Mouse (Mus musculus) frontal cortex, postnatal 25 days (tissue): ENCODE measurements around the gene Nckap1l.
"Not testable (repeated sequence)": the region's sequence is repeated elsewhere in the genome, so short reads cannot be mapped to it uniquely, and the experiment has no call there.

Source experiments
- DNase-seq, 2 experiments: peaks; one replicate each; pipeline ENCODE4 v3.0.0; 2022; ENCODE audit warnings: low spot score in 2 of 2

Gene Nckap1l

DNA sequence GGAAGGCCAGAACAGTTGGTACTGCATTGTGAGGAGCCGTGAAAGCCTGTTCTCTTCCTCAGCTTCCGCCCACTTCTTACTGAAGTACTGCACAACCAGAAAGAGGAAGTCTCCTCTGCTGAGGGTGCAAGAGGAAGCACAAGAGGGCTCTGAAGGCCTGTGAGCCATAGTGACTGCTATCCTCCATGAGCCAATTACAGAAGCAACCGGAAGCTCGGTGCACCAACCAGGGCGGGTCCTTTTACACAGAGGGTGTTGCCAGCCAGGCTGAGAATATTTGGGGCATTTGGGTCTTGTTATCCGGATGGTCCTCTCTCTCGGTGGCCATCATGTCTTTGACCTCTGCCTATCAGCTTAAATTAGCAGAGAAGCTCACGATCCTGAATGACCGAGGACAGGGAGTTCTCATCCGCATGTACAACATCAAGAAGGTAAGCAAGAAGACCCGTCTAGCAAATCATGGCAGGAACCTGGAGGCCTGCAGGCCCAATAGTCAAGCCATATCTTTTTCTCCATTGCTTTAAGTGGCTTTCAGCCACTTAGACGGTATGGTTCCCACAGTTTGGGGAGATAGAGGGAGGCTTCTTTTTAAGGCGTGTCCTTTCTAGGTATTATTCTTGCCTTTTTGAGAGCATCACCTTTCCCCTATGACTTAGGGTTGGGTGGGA is at the start of gene Nckap1l:
Gene Nckap1l (plus strand): TSS at position 244 of the 668 bp plus-strand sequence.
- DNase-seq: no peak

DNA sequence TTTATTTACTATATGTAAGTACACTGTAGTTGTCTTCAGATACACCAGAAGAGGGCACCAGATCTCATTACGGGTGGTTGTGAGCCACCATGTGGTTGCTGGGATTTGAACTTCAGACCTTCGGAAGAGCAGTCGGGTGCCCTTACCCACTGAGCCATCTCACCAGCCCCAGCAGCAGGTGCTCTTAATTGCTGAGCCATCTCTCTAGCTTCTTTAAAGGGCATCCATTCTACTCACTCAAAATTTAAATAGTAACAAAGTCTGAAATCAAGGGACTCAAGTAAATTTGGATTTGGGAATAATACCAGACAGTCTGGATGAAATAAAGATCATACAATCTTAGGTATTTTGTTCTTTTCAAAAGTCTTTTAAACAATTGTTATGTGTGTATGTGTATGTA is 48.0 kb upstream of the Nckap1l start:
- DNase-seq: not testable (repeated sequence)

DNA sequence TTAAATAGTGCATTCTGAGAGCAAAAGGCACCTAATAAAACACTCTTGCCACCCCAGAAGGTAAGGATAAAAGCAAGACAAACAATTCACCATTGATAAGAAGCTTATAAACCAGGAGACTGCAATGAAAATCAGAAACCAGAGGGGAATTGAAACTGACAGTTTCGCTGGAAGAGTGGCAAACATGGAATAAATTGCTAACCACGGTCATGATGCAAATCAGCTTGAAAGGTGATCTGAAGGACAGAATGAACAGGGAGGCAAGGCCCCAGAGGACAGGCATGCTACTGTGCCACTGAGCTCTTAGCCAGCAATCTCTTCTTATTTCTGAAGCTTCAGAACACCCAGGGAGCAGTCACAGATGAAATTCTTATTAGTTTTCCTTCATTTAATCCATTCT is 26.6 kb upstream of the Nckap1l start:
- no peak for DNase-seq

- no peak for DNase-seq
Observed at GRCm38 (mm10) chr15:103430241-103430640, 23.4 kb upstream of the Nckap1l start, which contains the start of gene Gtsf1. Gene Gtsf1, minus strand, starts transcription at chr15:103430470.

- not testable (repeated sequence) for DNase-seq
Observed at GRCm38 (mm10) chr15:103445966-103446365, 7.6 kb upstream of the Nckap1l start.

GRCm38 (mm10) chr15:103448369-103448768 is 5.2 kb upstream of the Nckap1l start, which contains the start of gene Gtsf2:
Gene Gtsf2, minus strand, starts transcription at chr15:103448469.
- DNase-seq: no peak

- no peak for DNase-seq
Observed at GRCm38 (mm10) chr15:103454449-103454848, 855 bp downstream of the Nckap1l start.

DNA sequence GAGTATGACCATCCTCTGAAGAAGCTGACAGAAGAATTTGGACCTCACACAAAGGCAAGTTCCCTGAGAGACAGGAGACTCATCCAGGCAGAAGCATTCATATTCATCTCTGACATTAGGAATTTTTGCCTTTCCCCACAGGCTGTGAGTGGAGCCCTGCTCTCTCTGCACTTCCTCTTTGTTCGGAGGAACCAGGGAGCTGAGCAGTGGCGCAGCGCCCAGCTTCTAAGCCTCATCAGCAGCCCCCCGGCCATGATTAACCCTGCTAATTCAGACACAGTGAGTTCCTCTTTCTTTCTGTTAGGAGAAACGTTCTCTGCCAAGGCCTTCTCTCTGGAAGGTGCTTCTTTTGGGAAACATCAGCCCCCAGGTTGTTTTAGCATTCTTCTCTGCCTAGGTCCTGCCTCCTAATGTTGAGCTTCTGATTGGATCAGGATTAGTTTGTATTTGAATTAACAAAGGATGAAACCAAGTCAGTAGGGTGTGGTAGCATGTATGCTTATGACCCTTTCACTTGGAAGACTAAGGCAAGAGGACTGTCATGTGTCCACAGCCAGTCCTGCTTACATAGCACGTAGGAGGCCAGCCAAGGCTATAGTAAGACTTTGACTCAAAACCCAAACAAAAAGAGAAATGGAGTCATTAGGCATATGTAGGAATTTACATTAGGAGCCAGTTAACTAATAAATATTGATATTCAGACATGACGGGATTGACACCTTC is 9.1 kb downstream of the Nckap1l start:
- DNase-seq: no peak

- DNase-seq: no peak
Observed at GRCm38 (mm10) chr15:103471488-103472194, 18.0 kb downstream of the Nckap1l start.

DNA sequence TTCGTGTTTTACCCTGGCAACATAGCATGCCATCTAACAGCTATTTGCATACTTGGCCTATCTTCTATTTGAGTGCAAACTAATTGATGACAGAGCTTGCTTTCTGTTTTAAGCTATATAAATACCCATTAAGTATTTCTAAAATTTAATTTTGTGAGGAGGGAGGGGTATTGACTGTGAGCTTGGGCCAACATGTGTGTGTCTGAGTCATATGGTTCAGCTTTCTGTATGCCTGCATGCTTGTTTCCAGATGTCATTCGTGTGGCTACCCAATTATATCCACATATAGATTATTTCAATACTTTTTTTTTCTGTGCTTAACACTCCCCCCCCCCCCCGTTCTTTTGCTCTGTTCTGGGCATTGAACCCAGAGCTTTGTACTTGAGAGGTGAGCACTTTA is 18.7 kb downstream of the Nckap1l start:
- DNase-seq: no peak

DNA sequence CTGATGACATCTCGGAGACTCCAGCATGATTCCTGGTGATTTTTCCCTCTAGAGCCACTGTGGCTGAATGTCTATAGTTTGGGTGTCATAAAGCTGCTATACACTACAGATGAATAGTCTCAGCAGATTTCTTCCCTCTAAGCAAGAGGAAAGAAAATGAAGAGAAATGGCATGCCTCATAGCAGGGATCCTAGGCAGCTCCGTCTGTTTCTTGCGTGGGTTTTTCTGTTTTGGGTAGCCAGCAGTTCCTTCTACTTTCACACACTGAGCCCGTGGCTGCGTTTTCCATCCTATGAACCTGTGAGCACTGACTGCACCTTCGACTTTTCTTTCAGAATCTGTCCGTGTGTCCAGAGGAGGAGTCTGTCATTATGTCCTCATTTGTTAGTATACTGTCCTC is 19.6 kb downstream of the Nckap1l start:
- no peak for DNase-seq

- DNase-seq: no peak
Observed at GRCm38 (mm10) chr15:103473769-103474168, 20.2 kb downstream of the Nckap1l start.

DNA sequence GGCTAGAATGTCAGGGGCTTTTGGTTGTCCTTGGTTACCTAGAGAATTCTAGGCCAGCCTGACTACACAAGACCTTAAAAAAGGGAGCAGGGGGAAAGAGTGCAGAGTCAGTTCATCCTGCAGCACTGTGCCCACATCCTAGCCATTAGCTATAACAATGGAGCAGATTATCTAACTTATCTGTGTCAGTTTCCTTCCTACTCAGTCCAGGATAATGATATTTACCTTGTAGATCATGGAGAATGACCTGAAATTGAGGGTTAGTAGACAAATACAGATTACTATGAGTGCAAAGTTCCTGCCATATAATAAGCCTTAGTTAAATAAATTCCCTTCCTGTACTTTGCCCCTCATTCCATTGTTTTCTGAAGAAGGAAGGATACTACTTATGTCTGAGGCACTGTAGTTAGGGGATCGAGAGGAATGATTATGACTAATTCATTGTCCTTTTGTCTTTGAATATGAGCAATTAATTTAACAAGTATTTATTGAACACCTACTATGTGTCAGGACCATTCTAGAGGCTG is 25.5 kb downstream of the Nckap1l start:
- no peak for DNase-seq

- no peak for DNase-seq
Observed at GRCm38 (mm10) chr15:103480129-103480528, 26.5 kb downstream of the Nckap1l start.

DNA sequence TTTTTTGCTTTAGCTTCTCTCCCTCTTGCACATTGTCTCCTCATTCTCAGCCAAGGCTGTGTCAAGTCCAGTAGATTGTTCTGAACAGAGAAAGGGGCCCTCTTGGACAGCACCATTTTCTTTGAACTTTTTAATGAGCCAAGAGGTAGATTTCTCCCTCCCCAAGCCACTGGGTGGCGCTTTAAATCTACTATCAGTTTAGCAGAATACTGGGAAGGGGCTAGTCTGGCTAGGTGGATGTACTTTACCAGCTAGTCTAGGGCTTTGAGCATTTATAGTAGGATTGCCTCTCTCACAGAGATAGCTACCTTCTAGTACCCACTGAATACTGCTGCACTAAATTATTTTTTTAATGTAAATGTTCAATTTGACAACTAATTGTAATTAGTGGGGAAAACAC is 28.9 kb downstream of the Nckap1l start:
- no peak for DNase-seq

DNA sequence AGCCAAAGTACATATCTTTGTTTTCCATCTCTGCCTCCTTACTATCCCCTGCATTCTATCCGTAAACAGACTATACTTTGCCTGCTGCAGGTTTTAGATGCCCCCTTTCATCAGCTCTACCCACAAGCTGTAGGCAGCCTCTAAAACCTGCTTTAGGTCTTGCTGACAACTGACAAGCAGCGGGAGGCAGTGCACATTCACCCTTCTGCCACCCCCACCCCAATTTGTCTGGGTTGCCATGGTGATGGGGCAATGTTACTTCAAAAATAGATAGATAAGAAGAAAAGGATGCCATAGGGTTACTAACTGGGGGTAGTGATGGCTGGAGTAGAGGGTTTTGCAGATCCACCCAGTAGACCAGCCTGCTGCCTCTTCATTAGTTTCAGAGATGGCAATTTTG is 30.9 kb downstream of the Nckap1l start:
- DNase-seq: no peak

- DNase-seq: no peak
Observed at GRCm38 (mm10) chr15:103485106-103485505, 31.5 kb downstream of the Nckap1l start.

GRCm38 (mm10) chr15:103486658-103487057 is 33.1 kb downstream of the Nckap1l start:
- DNase-seq: no peak

DNA sequence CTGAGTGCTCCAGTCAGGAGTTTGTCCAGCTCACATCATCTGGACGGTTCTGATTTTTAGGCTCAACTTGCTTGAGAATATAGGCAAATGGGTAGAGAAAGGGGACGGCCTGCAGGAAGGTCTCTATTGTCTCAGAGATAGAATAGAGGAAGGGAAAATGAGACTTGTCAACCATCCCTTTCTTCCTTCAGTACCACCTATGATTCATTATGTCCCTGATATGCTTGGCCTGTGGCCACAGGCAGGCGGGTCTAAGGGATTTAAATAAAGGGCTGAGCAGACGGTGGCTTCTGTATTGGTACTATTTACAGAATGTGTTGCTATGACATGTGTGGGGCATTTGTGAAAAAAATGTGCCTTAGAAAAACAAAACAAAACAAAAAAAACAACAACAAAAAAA is 34.7 kb downstream of the Nckap1l start:
- no peak for DNase-seq

GRCm38 (mm10) chr15:103496204-103497140 is 42.9 kb downstream of the Nckap1l start:
- DNase-seq: no peak

- DNase-seq: no peak
Observed at GRCm38 (mm10) chr15:103498157-103498556, 44.6 kb downstream of the Nckap1l start.
